In genomic region chr1:118525336-118525735, GRCm38 (mm10) we compare ENCODE assay signal across 18 mouse cellular contexts.
DNase-seq lines count a peak whose midpoint lies in the region; ATAC-seq and TF ChIP-seq lines count a peak whose summit lies in the region.
"Had no signal": no experiment of that assay in that cellular context is flagged by ENCODE, and none has a peak within 500 bp of the region (broad histone marks: within the 10 kb centered on the region; RNA-seq: fewer than 3 reads in every experiment).

No protein-coding gene starts in this region.

- no peak for TF ChIP-seq CTCF in stomach, postnatal 0 days (IDR thresholded peaks at IDR 0.05; ENCODE audit: low read depth)

- 78% methylated on average over 9 of the region's 9 CpGs for WGBS in heart, embryonic 10.5 days
- WGBS in hindbrain, embryonic 11.5 days, result 88% methylated on average over 9 of the region's 9 CpGs
- 82% methylated on average over 9 of the region's 9 CpGs for WGBS in stomach, postnatal 0 days

- H3K9ac ChIP-seq in hindbrain, embryonic 11.5 days (ENCODE audit: low read depth, low read length), result no peak overlapping the region
- H3K9ac ChIP-seq in stomach, postnatal 0 days (ENCODE audit: low read length), result no peak overlapping the region
- H3K9ac ChIP-seq: forebrain, embryonic 13.5 days; heart, embryonic 13.5 days; midbrain, embryonic 15.5 days had no signal

- no peak for TF ChIP-seq EP300 in stomach, postnatal 0 days (optimal IDR thresholded peaks at IDR 0.05)

- no peaks in the 10 kb centered on the region for H3K4me1 ChIP-seq in heart, embryonic 10.5 days
- H3K4me1 ChIP-seq in hindbrain, embryonic 11.5 days (replicated peaks; ENCODE audit: control insufficient read depth, insufficient read depth, low read length), result no peaks in the 10 kb centered on the region
- H3K4me1 ChIP-seq in stomach, postnatal 0 days (replicated peaks; ENCODE audit: control insufficient read depth, insufficient read depth), result no peaks in the 10 kb centered on the region
- H3K4me1 ChIP-seq: forebrain, embryonic 13.5 days; heart, embryonic 13.5 days; midbrain, embryonic 15.5 days had no signal

- no peaks in the 10 kb centered on the region for H3K9me3 ChIP-seq in heart, embryonic 10.5 days
- no peaks in the 10 kb centered on the region for H3K9me3 ChIP-seq in hindbrain, embryonic 11.5 days (ENCODE audit: control insufficient read depth, low read length)
- no peaks in the 10 kb centered on the region for H3K9me3 ChIP-seq in stomach, postnatal 0 days (ENCODE audit: control insufficient read depth, low read length)
- H3K9me3 ChIP-seq: forebrain, embryonic 13.5 days; heart, embryonic 13.5 days; midbrain, embryonic 15.5 days had no signal

- peaks cover 86% of the 10 kb centered on the region for H3K36me3 ChIP-seq in heart, embryonic 10.5 days
- H3K36me3 ChIP-seq in hindbrain, embryonic 11.5 days (ENCODE audit: control insufficient read depth, insufficient read depth, low read length), result peaks cover 8% of the 10 kb centered on the region; the same call in 1 of the 2 replicates
- H3K36me3 ChIP-seq in stomach, postnatal 0 days (ENCODE audit: control insufficient read depth, insufficient read depth, low read length), result peaks cover 18% of the 10 kb centered on the region

- intact Hi-C loops in gastrocnemius, postnatal 36 days (cut with DNase I), result no loop called here

- ATAC-seq in megakaryocyte progenitor cell, adult 5-6 weeks (replicated peaks; ENCODE audit: poor library complexity), result peak; percentile 90
- ATAC-seq in hindbrain, embryonic 11.5 days (ENCODE audit: low FRiP score), result no peak
- ATAC-seq in stomach, postnatal 0 days (ENCODE audit: low FRiP score, low TSS enrichment), result no peak
- ATAC-seq: forebrain, embryonic 13.5 days; hindbrain, embryonic 16.5 days; midbrain, embryonic 15.5 days; Patski had no signal

- H3K4me3 ChIP-seq in heart, embryonic 10.5 days, result no peak overlapping the region
- no peak overlapping the region for H3K4me3 ChIP-seq in hindbrain, embryonic 11.5 days (ENCODE audit: low read depth, low read length)
- no peak overlapping the region for H3K4me3 ChIP-seq in stomach, postnatal 0 days (ENCODE audit: low read depth, low read length)
- H3K4me3 ChIP-seq: forebrain, embryonic 13.5 days; heart, embryonic 13.5 days; midbrain, embryonic 15.5 days had no signal

- no peak overlapping the region for H3K4me2 ChIP-seq in hindbrain, embryonic 11.5 days (replicated peaks; ENCODE audit: low read depth, low read length)
- H3K4me2 ChIP-seq in stomach, postnatal 0 days (replicated peaks; ENCODE audit: low read depth), result no peak overlapping the region
- H3K4me2 ChIP-seq: forebrain, embryonic 13.5 days; heart, embryonic 13.5 days; midbrain, embryonic 15.5 days had no signal

- peak; percentile 57 for DNase-seq in heart, embryonic 10.5 days (ENCODE audit: low spot score)
- no peak for DNase-seq in heart, adult 18-20 months
- peak; percentile 13 for DNase-seq in ZHBTc4 (ENCODE audit: low read depth, low spot score)
- DNase-seq in lung, postnatal 10 days, result peak; percentile 54
- no peak for DNase-seq in gastrocnemius, postnatal 36 days
- DNase-seq in hindbrain, embryonic 11.5 days (ENCODE audit: low spot score), result no peak
- DNase-seq in stomach, postnatal 0 days (ENCODE audit: low spot score), result no peak
- DNase-seq: cerebellum, adult 2 months; cerebellum, postnatal 36 days; kidney, adult 11 months; liver; right cerebral cortex, postnatal 14 days had no signal

- no peak overlapping the region for H3K27ac ChIP-seq in heart, embryonic 10.5 days
- H3K27ac ChIP-seq in hindbrain, embryonic 11.5 days (ENCODE audit: low read depth, low read length), result no peak overlapping the region
- no peak overlapping the region for H3K27ac ChIP-seq in stomach, postnatal 0 days (replicated peaks)
- H3K27ac ChIP-seq: forebrain, embryonic 13.5 days; heart, embryonic 13.5 days; midbrain, embryonic 15.5 days had no signal

- no peaks in the 10 kb centered on the region for H3K27me3 ChIP-seq in heart, embryonic 10.5 days (ENCODE audit: insufficient read depth, poor library complexity, severe bottlenecking)
- no peaks in the 10 kb centered on the region for H3K27me3 ChIP-seq in hindbrain, embryonic 11.5 days (ENCODE audit: control insufficient read depth, insufficient read depth, low read length)
- no peaks in the 10 kb centered on the region for H3K27me3 ChIP-seq in stomach, postnatal 0 days (ENCODE audit: control insufficient read depth, insufficient read depth, low read length)
- H3K27me3 ChIP-seq: forebrain, embryonic 13.5 days; heart, embryonic 13.5 days; midbrain, embryonic 15.5 days; Patski had no signal

Comparison
In these comparisons a context has a peak if more than half of its experiments do, and no peak if none do; other contexts are left out.
1. DNase-seq: peak in heart, embryonic 10.5 days (single experiment), ZHBTc4 (single experiment) and lung, postnatal 10 days (single experiment); none in heart, adult 18-20 months (0 of 2), gastrocnemius, postnatal 36 days (0 of 2), hindbrain, embryonic 11.5 days (single experiment) and stomach, postnatal 0 days (single experiment).